Mouse (Mus musculus): ENCODE data around the gene Gstp3. TPM values are rescaled to one million over a fixed set of nuclear protein-coding genes. Genes with fewer than 3 reads are reported as not detected.

The Gstp3 gene
- polyA plus RNA-seq, 1 experiment from 2014 or later: not detected

DNA sequence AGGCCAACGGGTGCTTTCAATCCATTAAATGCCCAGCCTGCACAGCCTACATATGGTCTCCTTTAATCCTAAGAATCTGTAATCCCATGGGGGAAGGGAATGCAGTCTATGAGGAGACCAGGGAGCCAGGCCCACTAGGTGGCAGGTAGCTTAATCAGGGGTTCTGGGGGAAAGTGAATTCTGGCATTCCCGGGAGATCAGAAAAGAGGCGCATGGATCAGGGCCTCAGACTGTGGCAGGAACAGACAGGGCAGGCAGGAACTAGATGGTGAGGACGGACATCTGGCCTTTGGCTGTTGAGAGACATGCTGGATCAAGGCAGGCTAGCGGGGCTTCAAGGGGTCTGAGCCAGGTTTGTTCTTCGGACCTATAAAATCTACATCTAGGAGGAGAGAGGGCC lies 42.1 kb upstream of the Gstp3 start:
- no peak overlapping the region for H3K27ac ChIP-seq (ENCODE audit: low read length)
- WGBS: 72% methylated on average over 6 of the region's 6 CpGs
- H3K9ac ChIP-seq (replicated peaks; ENCODE audit: low read depth, low read length): no peak overlapping the region
- H3K27me3 ChIP-seq (ENCODE audit: control insufficient read depth, insufficient read depth, low read length): peaks cover 11% of the 10 kb centered on the region; the same call in 1 of the 2 replicates
- no peak overlapping the region for H3K4me3 ChIP-seq (ENCODE audit: low read depth, low read length)
- H3K4me2 ChIP-seq (replicated peaks; ENCODE audit: low read depth, low read length): peak overlapping the region; percentile 91; the same call in 1 of the 2 replicates
- no peaks in the 10 kb centered on the region for H3K9me3 ChIP-seq (ENCODE audit: control insufficient read depth, low read depth, low read length)
- ATAC-seq (ENCODE audit: insufficient number of reproducible peaks, insufficient read depth, low FRiP score, low read depth): no peak
- no peaks in the 10 kb centered on the region for H3K36me3 ChIP-seq (ENCODE audit: control insufficient read depth, insufficient read depth, low read length)
- H3K4me1 ChIP-seq (ENCODE audit: control insufficient read depth, insufficient read depth, low read length): peaks cover 21% of the 10 kb centered on the region; the same call in 1 of the 2 replicates

DNA sequence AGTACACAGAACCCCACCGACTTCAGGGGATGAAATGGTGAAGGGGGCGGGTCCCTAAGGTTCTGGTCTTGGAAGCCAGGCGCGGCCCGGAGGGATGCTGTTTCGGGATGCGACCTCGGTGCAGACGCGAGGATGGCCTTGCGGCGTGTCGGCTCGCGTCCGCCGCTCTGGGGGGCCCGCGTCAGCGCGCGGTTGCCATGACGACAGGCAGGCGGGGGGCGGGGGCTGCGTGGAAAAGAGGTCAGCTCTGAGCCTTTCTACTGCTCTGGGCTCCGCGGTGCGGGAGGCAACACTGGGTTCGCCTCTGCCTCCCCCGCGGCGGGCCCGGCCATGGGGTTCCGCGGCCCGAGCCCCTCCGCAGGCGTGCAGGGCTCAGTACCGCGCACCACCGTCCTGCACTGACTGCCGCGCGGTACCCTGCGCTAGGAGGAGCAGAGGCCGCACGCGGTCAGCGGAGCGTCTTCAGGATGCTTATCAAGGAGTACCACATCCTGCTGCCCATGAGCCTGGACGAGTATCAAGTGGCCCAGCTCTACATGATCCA lies 41.4 kb upstream of the Gstp3 start:
- H3K9ac ChIP-seq (replicated peaks; ENCODE audit: low read depth, low read length): peak overlapping the region; percentile 29; the same call in 1 of the 2 replicates
- ATAC-seq (ENCODE audit: insufficient number of reproducible peaks, insufficient read depth, low FRiP score, low read depth): no peak
- no peak overlapping the region for H3K27ac ChIP-seq (ENCODE audit: low read length)
- peak overlapping the region; percentile 91 for H3K4me2 ChIP-seq (replicated peaks; ENCODE audit: low read depth, low read length)
- H3K9me3 ChIP-seq (ENCODE audit: control insufficient read depth, low read depth, low read length): no peaks in the 10 kb centered on the region
- H3K4me3 ChIP-seq (ENCODE audit: low read depth, low read length): peak overlapping the region; percentile 43
- no peaks in the 10 kb centered on the region for H3K36me3 ChIP-seq (ENCODE audit: control insufficient read depth, insufficient read depth, low read length)
- peaks cover 11% of the 10 kb centered on the region; the same call in 1 of the 2 replicates for H3K27me3 ChIP-seq (ENCODE audit: control insufficient read depth, insufficient read depth, low read length)
- under 1% methylated on average over 52 of the region's 52 CpGs for WGBS
- H3K4me1 ChIP-seq (ENCODE audit: control insufficient read depth, insufficient read depth, low read length): peaks cover 25% of the 10 kb centered on the region

DNA sequence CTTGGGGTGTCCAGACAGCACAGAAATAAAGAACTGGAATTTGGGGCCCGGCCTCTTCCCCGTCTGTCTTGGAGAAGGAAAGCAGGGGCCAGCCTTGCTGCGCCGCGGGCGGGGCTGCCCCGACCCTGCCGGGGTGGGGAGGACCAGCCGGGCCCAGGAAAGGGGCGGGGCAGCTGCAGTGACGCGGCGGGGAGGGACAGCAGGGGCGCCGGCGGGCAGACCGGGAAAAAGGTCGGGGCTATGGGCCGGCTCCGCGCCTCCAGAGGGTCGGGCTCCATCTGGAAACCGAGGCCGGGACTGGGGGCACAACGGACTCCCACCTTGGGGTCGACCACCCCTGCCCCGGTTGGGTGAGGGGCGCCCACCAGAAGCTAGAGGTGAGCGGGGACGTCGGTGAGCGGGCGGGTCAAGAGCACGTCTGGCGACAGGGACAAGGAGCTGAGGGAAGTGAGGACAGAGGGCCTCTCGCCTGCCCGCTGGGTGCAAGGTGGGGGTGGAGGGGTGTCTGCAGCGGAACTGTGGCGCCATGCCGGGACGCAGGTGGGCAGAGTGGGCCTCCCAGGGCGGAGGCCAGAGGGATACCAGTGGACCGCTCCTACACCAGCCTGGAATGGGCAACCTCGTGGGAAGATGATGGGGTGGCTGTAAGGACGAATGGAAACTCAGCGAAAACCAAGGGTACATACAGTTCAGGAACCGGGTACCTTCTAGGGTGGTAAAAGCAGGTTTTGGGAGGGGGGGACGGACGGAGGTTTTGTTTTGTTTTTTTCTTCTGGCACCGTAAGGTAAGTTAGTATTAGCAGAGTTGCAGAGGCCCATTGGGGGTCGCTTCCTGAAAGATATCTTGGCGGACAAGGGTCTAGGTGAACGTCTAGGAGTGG lies 40.7 kb upstream of the Gstp3 start, which contains the start of gene Pitpnm1:
Pitpnm1 (plus strand) TSS at position 162 of the 881 bp plus-strand sequence.
- 2% methylated on average over 53 of the region's 53 CpGs for whole genome bisulfite sequencing
- Histone ChIP-seq H3K4me2 (replicated peaks; ENCODE audit: low read depth, low read length) (peak within 1 kb of the TSS; percentile 91), H3K27ac (ENCODE audit: low read length) (no peak within 1 kb of the TSS), H3K4me3 (ENCODE audit: low read depth, low read length) (peak within 1 kb of the TSS; percentile 43), H3K27me3 (ENCODE audit: control insufficient read depth, insufficient read depth, low read length) (peaks cover 11% of the 10 kb centered on the region; the same call in 1 of the 2 replicates), H3K4me1 (ENCODE audit: control insufficient read depth, insufficient read depth, low read length) (peaks cover 25% of the 10 kb centered on the region), H3K36me3 (ENCODE audit: control insufficient read depth, insufficient read depth, low read length) (no peaks in the 10 kb centered on the region), H3K9ac (replicated peaks; ENCODE audit: low read depth, low read length) (peak within 1 kb of the TSS; percentile 29; the same call in 1 of the 2 replicates), H3K9me3 (ENCODE audit: control insufficient read depth, low read depth, low read length) (no peaks in the 10 kb centered on the region)
- ATAC-seq (ENCODE audit: insufficient number of reproducible peaks, insufficient read depth, low FRiP score, low read depth): 0 out of 2 replicates have a peak, but pooled peaks have one; percentile 11

DNA sequence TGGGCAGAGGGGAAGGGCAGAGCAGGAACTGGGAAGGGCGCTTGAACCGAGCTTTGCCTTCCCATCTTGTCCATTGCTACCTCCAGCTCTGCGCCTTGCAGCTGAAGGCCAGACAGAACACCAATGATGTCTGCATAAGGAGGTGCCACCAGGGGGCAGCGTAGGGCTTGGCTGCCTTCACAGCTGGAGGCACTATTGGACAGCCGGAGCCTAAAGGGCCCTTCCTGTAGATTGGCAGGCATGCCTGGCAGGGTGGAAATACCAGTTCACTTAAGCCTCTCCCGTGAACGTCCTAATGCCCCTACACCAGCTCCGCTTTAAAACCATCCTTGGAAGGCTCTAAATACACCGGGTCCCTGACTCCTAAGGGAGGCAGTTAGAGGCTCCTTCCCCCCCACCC lies 39.7 kb upstream of the Gstp3 start:
- no peaks in the 10 kb centered on the region for H3K9me3 ChIP-seq (ENCODE audit: control insufficient read depth, low read depth, low read length)
- no peak overlapping the region for H3K27ac ChIP-seq (ENCODE audit: low read length)
- no peak overlapping the region for H3K4me3 ChIP-seq (ENCODE audit: low read depth, low read length)
- WGBS: 13% methylated on average over 9 of the region's 9 CpGs
- no peaks in the 10 kb centered on the region for H3K36me3 ChIP-seq (ENCODE audit: control insufficient read depth, insufficient read depth, low read length)
- H3K4me1 ChIP-seq (ENCODE audit: control insufficient read depth, insufficient read depth, low read length): peaks cover 25% of the 10 kb centered on the region
- H3K4me2 ChIP-seq (replicated peaks; ENCODE audit: low read depth, low read length): peak overlapping the region; percentile 91; the same call in 1 of the 2 replicates
- ATAC-seq (ENCODE audit: insufficient number of reproducible peaks, insufficient read depth, low FRiP score, low read depth): no peak
- no peak overlapping the region for H3K9ac ChIP-seq (replicated peaks; ENCODE audit: low read depth, low read length)
- H3K27me3 ChIP-seq (ENCODE audit: control insufficient read depth, insufficient read depth, low read length): peaks cover 11% of the 10 kb centered on the region; the same call in 1 of the 2 replicates

DNA sequence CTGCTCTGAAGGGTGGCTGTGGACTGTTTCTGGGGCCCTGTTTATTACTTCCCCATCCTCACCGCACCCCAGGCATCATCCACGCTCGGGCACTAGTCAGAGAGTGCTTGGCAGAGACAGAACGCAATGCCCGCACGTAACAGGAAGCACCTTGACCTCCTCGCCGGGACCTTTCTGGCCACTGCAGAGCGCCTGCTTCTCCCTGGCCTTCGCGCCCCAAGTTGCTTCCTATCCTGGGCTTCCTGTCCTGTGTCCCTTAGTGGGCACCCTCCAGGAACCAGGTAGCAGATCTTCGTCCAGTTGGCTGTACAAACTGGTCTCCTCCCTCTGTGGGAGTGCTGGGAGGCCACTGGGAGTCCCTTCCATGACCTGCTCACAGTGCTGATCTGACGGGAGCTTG lies 39.1 kb upstream of the Gstp3 start:
- no peak overlapping the region for H3K4me3 ChIP-seq (ENCODE audit: low read depth, low read length)
- no peak for ATAC-seq (ENCODE audit: insufficient number of reproducible peaks, insufficient read depth, low FRiP score, low read depth)
- no peak overlapping the region for H3K9ac ChIP-seq (replicated peaks; ENCODE audit: low read depth, low read length)
- peaks cover 25% of the 10 kb centered on the region for H3K4me1 ChIP-seq (ENCODE audit: control insufficient read depth, insufficient read depth, low read length)
- H3K27me3 ChIP-seq (ENCODE audit: control insufficient read depth, insufficient read depth, low read length): peaks cover 11% of the 10 kb centered on the region; the same call in 1 of the 2 replicates
- no peak overlapping the region for H3K4me2 ChIP-seq (replicated peaks; ENCODE audit: low read depth, low read length)
- WGBS: 87% methylated on average over 13 of the region's 13 CpGs
- no peaks in the 10 kb centered on the region for H3K9me3 ChIP-seq (ENCODE audit: control insufficient read depth, low read depth, low read length)
- no peak overlapping the region for H3K27ac ChIP-seq (ENCODE audit: low read length)
- H3K36me3 ChIP-seq (ENCODE audit: control insufficient read depth, insufficient read depth, low read length): no peaks in the 10 kb centered on the region

DNA sequence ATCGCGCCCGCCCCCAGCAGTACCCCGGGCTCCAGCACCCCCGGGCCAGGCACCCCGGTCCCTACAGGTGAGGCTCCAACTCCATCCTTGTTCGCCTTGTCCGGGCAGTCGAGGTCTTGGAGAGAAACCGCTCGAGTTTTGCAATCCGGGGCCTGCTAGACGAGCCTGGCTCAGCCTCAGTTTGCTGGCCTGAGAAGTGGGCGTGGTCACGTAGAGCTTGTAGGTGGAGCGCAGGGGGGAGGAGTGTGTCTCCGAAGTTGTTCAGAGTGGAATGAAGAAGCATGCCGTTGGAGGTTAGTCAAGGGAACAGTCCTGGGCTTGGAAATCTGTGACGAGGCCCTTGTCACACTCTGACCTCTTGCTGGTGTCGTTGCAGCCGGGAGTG lies 38.1 kb upstream of the Gstp3 start:
- under 1% methylated on average over 21 of the region's 21 CpGs for WGBS
- H3K4me1 ChIP-seq (ENCODE audit: control insufficient read depth, insufficient read depth, low read length): peaks cover 25% of the 10 kb centered on the region

DNA sequence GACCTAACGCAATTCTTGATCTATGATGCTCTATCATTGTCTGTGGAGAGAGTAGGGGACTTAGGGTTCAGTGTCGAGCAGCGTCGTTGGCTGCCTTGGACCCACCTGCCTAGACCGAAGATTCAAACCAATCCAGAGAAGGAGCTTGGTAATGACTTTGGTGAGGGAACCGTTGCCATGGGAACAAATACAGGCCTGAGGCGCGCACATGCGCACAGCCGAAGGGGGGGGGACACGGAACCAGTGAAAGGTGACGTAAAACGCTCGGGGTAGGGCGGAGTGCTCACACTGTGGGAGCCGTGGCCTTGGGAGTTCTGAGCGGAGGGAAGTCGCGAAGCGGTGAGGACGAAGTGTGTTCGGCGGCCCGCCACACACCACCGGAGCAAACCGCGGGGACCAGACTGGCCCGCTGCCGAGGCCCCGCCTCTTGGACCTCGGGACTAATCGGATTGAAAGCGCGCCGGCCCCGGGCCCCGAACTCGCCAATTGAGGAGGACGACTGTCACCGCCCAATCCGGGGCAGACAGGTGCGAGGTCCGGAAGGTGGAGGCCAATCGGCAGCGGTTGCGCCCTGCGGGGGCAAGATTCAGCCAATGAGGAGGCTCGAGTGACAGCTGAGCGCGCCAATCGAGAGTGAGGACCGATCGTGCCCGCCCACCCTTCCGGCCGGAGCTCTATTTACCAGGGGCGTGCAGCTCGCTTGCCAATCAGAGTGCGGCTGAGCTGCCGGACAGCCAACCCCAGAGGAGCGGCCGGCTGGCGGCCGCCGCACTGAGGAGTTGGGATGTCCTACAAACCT lies 37.5 kb upstream of the Gstp3 start, which contains the start of gene Cdk2ap2:
Cdk2ap2 (plus strand) TSS at position 541 of the 799 bp plus-strand sequence.
- Histone ChIP-seq H3K4me1 (ENCODE audit: control insufficient read depth, insufficient read depth, low read length) (peaks cover 25% of the 10 kb centered on the region), H3K36me3 (ENCODE audit: control insufficient read depth, insufficient read depth, low read length) (no peaks in the 10 kb centered on the region), H3K9ac (replicated peaks; ENCODE audit: low read depth, low read length) (0 out of 2 replicates have a peak within 1 kb of the TSS, but pooled peaks have one; percentile 29), H3K4me3 (ENCODE audit: low read depth, low read length) (peak within 1 kb of the TSS; percentile 49), H3K4me2 (replicated peaks; ENCODE audit: low read depth, low read length) (peak within 1 kb of the TSS; percentile 55), H3K27ac (ENCODE audit: low read length) (peak within 1 kb of the TSS; percentile 76), H3K9me3 (ENCODE audit: control insufficient read depth, low read depth, low read length) (no peaks in the 10 kb centered on the region), H3K27me3 (ENCODE audit: control insufficient read depth, insufficient read depth, low read length) (peaks cover 10% of the 10 kb centered on the region; the same call in 1 of the 2 replicates)
- under 1% methylated on average over 65 of the region's 65 CpGs for WGBS
- peak; percentile 91 for ATAC-seq (ENCODE audit: insufficient number of reproducible peaks, insufficient read depth, low FRiP score, low read depth)

More for the DNA sequence above, 38.1 kb upstream of the Gstp3 start:
- Histone ChIP-seq H3K4me3 (ENCODE audit: low read depth, low read length) (peak overlapping the region; percentile 49), H3K9ac (replicated peaks; ENCODE audit: low read depth, low read length) (0 out of 2 replicates have a peak overlapping the region, but pooled peaks have one; percentile 29), H3K27me3 (ENCODE audit: control insufficient read depth, insufficient read depth, low read length) (peaks cover 11% of the 10 kb centered on the region; the same call in 1 of the 2 replicates), H3K27ac (ENCODE audit: low read length) (peak overlapping the region; percentile 76; the same call in 1 of the 2 replicates), H3K9me3 (ENCODE audit: control insufficient read depth, low read depth, low read length) (no peaks in the 10 kb centered on the region), H3K4me2 (replicated peaks; ENCODE audit: low read depth, low read length) (peak overlapping the region; percentile 55), H3K36me3 (ENCODE audit: control insufficient read depth, insufficient read depth, low read length) (no peaks in the 10 kb centered on the region)
- ATAC-seq (ENCODE audit: insufficient number of reproducible peaks, insufficient read depth, low FRiP score, low read depth): 0 out of 2 replicates have a peak, but pooled peaks have one; percentile 4

Measured in stomach, embryonic 14.5 days (tissue).